Mouse (Mus musculus): ENCODE measurements at regions not wholly inside any gene's neighbourhood (a gene's known extent, or its start where the extent isn't known, plus 50 kb on each side); places are given as distances from the start of the nearest gene placed in this dataset.

DNA sequence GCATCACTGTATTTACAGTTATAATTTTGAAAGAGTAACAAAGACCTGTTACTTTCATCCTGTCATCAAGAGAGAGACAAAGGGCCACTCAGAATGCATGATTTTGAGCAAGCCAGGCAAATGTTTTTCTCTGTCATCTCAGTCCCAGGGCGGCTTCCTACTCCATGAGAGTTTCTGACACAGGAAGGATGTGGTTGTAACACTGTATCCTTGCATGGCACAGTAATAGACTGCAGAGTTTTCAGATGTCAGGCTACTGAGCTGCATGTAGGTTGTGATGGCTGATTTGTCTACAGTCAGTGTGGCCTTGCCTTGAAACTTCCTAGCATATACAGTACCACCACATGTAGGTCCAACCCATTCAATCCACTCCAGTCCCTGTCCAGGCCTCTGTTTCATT is 1054.0 kb downstream of the Adam6a start:
- TF ChIP-seq CTCF (IDR thresholded peaks at IDR 0.05; ENCODE audit: low read depth) (no peak), EP300 (IDR thresholded peaks at IDR 0.05; ENCODE audit: low read depth) (no peak)
